Mouse (Mus musculus): Measurements from ENCODE around the gene Atxn7.

Atxn7 gene

DNA sequence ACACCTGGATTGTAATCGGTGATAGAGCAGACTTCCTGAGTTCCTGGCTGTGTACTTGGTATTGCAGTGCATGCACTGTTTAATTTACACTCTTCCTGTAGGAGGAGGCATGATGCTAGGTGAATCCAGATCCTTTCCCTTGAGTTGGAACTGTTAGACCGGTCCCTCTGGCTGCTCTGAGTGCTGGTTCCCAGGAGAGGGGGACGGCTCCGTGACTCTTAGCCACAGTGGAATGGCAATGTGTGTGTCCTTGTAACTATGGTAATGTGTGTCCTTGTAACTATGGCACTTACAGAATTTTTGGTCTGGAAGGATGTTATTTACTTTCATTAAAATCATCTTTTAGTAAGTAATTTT lies 103.9 kb downstream of the Atxn7 start:
- no peak for DNase-seq

DNA sequence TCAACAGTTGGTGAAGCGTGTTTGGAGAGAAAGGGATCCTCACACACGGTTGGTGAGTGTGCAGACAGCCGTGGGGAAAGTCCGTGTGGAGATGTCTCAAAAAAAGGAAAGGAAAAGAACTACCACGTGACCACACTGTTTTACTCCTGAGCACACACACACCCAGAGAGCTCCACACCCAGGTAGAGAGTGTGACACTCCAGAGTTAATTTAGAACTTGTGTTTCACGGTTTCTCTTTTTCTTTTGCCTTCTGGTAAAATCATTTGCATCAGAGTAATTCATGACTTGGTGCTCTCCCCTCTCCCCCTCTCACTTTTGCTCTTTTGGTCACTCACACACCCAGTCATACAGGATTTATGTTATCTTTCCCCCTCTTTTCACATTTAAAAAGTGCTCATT lies 105.0 kb downstream of the Atxn7 start:
- DNase-seq = no peak

DNA sequence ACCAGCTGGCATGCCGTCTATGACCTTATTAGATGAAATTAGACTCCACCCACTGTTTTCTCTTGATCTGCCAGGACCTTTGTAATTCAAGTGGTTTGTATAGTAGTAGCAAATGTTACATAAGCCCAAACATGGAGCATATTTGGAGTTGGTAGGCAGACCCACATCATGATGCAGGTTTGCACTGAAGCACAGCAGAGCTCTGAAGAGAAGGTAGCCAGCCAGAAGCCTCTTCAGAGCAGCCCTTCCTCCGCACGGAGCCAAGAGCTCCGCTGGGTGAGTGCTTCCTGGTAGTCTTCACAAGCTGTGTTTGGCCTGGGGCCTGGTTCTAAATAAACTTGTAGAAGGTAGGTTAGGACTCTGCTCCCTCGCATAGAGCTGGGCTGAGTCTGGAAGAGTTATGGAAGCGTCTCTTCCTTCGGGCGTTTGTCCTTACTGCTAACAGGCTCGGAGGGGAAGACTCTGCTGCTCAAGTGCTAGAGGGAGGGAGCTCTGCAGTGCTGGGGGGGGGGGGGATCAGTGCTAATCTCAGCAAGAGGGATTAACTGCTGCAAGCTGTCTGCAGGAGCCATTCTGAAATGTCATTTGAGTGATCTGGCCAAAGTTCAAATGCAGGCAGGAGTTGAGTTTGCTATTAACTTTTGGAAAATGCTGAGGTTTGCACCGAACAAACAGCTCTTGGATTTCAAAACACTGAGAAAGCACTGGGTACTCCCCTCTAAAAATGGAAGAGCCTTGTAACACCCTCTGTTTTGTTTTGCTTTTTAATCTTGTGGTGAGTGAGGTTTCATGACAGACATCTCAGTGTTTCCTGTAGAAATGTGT lies 106.6 kb downstream of the Atxn7 start:
- peak; percentile 66 to 68 for DNase-seq

DNA sequence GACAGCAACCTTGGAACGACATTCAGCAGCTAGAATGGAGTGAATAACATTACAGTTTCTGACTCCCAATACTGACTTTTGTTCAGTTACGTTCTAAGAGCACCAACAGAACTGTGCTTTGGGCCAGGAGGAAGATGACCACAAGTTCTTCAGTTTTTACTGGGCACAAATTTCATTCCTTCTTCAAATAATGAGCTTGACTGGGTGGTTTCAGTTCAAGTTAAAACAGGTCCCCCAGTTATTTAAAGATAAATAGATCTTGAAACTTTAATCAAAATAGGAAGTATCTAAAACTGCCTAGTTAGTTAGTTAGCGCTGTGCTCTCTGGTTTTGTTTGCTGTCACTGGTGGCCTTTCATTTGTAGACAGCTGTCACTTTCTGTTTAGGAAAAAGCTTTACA lies 107.3 kb downstream of the Atxn7 start:
- DNase-seq = no peak

DNA sequence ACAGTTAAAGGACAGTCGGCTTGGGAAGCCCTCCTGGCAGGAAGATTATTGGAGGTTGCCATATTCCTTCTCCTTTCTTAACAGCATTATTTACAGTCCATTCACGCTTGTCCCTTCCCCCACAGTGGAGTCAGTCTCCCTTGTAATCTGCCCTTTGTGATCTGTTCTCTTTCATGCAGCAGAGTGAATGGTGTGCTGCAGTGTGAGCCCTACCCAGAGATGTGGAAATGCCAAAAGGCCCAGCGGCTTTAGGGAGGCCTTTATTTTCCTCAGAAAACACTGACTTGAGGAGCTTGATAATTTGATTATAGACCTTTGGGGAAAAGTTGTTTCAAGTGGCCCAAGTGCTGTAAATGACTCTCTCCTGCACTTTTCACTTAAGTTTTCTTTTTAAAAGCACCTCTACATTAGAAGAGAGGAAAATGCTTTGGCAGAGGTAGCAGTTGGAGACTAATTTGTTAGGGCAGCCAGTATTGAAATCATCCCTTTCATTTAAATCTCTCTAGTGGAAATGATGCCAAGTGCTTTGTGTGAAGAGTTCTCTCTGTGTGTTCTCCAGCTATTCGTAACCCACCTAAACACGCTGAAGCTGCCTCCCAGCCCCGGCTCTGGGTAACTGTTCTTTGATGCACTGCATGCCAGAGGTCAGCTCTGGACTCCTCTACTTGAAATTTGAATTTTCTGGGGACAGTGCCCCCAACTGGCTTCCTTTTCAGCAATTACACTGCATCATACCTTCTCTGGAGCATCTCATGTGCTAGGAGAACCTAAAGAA lies 109.5 kb downstream of the Atxn7 start:
- DNase-seq = no peak

DNA sequence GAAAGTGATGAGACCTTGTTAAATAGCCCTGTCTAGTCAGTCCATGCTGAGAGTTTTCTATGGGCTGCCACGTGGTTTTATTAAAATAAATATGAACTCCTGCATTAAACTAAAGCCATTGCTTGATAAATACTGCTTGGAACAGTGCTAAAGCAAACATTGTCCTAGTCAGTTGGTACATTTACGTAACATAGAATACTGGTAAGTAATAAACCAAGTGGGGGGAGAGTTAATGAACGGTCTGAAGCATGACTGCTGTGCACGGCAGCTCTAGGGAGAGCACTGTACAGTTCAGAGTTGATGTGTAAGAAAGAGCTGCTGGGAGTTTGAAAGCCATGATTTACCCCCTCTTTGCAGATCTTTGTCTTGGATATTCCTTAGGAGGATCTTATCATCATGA lies 110.2 kb downstream of the Atxn7 start:
- no peak for DNase-seq

DNA sequence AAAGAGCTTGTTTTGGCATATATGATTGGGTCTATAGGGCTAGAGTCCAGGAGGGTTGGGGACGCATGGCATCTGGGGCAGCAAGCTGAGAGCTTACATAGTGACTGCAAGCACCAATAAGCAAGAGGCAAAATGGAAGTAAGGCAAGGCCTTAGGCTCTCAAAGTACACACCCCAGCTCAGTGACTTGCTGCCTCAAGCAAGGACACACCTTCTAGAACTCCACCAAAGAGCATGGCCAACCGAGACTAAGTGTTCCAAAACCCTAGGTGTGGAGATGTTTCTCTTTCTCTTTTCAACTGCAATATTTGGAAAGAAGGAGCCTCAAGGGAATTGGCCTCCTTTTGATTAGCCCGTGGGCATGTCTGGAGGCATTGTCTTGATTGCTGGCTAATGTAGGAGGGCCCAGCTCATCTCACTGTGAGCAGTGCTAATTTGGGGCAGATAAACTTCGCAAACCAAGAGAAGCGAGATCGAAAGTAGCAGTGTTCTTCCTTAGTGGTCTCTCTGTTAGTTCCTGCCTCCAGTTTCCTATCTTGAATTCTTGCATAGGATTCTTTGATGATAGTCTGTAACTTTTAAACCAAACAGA lies 119.5 kb downstream of the Atxn7 start:
- no peak for DNase-seq

DNA sequence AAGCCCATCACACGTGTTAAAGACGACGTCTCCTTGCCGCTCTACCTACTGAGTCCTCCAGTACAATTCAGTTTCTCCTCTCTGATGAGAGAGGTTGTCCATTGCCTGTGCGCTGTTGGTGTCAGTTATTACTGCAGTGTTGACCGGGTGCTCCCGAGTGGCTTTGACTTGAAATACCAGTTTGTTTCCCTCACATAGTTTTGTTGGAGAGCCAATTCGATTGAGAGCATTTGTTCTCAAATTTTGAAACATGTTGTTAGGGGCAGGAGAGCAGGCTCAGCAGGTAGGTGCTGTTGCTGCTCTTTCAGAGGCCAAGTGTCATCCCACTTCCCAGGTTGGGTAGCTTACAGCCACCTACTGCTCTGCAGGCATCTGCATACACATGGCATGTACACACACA lies 122.6 kb downstream of the Atxn7 start:
- no peak for DNase-seq

DNA sequence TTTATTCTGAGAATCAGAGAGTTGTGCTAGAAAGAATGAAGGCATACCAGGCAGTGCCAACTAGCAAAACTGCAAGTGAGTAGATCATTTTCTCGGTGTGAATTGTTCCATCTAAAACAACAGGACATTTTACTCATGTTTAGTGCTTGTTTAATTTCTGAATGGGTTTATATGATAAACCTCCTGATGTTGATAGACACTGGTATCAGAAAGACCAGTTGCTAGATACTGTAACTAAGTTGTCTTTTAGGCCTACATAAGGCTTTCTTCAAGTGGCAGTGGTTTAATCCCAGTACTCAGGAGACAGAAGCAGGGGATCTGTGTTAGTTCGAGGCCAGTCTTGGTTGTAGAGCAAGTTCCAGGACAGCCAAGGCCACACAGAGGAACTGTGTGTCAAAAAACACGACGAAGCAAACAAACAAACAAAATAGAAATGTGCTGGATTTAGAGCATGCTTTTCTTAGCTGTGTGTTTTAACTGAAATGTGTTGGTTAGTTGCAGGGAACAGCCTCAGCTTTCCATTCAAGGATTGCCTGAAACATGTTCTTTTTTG lies 125.5 kb downstream of the Atxn7 start:
- no peak for DNase-seq

DNA sequence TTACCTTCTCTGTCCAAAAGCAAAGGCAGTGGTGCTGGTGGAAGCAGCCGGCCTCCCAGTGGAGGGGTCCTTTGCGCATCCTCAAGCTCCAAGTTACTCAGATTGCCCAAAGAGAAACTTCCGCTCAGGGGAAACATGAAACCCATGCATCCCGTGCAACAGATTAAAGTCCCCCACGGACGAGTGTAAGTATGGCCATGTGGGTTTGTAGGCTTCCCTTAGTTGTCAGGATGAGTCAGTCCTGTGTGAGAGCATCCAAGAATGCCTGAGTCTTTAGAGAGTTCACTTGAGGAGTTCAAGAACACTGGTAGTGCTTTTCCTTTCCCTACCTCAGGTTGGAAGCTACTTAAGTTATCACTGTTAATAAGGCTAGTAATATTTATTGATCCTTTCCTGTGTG lies 126.1 kb downstream of the Atxn7 start:
- DNase-seq = no peak

DNA sequence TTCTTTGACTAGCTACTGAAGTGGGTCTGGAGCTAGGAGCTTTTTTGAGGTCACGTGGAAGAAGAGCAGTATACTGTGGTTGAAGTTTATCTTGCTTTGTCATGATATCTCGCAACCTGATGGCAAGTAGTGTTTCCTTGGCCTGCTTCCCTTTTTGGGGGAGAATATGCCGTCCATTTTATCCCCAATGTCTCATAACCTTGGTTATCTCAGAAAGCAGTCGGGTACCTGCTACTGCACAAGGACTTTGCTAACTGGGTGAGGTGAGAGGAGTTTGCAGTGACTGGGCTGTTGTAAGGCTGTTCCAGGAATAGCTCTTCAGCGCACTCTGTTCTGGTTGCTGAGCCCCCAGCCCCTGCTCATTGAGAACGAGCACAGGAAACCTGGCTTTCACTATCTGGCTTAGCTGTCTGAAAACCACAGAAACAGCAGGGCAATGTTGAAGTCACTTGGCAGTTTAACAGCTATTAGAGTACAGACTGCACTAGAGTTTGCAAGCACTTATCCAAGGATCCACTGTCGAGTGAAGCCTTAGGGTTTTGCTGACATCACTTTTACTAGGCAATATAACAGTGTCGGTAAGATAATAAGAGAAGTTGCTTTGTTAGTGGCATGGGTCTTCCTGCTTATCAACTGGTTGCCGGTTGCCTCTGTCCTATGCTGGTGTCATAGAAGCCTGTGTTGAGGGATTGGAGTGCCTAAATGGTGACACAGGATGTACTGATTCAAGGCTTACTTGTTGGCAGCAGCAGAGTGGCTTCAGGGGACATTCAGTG lies 127.0 kb downstream of the Atxn7 start:
- DNase-seq = no peak

DNA sequence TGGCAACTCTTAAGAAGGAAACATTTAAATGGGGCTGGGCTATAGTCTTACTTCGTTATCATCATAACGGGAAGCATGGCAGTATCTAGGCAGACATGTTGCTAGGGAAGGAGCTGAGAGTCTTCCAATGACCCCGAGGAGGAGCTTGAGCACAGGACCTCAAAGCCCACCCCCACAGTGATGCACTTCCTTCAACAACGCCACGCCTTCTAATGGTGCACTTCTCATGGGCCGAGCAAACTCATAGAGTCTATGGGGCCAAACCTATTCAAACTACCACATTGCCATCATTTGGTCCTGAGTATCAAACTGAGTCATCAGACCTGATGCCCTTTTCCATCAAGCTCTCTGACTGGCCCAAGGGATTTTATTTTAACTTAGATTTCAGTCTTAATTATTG lies 129.3 kb downstream of the Atxn7 start:
- DNase-seq = no peak

DNA sequence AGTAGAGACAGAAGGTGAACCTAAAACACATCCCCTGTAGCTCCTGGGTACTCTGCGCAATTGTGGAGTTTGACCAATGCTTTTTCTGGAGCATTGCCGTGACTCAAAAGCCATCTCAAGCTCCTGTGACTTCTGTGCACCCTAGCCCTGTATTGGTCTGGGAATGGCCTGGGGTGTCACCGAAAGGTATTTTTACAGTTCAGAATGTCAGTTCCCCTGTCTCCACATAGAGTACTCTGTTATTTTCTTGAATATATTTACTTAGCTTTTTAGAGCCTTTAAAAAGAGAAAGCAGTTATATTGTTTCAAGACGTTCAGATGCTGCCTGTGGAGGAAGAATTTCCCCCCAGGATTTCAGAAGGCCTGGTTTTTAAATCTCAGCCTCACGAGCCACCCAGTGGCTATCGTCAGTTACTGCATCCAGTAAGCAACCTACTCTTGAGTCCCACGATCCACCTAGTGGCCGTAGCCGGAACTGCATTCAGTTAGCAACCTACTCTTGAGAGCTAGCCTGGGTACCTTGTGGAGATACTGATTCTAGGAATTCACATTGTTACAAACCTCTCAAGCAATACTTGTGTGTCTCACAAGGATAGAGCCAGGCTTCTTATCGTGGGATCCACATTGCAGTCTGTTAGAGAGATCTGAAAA lies 137.2 kb downstream of the Atxn7 start:
- DNase-seq = peak; percentile 89 to 95

DNA sequence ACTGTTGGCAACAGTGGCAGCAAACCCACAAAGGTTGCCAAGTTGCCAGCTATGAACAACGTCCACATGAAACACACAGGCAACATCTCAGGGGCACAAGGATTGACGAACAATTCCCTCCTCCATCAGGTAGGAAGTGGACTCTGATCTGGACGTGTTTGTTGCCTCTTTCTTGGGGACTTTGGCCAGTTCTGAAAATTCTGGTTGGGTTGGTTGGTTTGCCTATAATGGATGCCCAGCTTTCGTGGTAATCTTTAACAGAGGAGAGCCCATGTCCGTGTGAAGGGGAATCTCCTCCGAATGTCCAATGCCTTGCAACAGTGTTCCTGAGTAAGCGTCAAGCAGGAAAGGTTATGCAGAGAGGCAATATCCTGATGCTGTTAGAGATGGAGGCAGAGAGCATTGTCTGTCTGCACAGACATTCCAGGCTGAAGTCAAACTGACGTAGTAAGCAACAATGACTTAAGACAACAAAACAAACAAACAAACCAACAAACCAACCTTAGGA lies 139.6 kb downstream of the Atxn7 start:
- no peak for DNase-seq

DNA sequence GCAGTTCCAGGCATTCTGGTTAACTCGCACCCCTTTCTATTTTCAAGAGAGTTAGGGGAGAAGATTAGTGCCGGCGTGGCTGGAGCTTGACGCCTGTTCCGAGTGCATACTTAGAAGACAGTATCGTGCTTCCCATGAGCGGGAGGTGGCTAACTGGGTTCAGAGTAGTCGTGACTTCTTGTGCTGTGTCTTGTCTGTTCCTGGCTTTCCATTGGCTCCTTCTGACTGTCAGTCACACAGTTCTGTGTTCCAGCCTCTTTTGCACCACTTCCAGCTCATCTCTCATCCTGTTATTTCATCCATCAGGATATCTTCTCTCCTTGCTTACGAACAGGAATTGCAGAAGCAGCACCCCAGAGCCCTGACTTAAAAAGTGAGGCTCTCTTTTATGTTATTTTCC lies 140.1 kb downstream of the Atxn7 start:
- DNase-seq = no peak

DNA sequence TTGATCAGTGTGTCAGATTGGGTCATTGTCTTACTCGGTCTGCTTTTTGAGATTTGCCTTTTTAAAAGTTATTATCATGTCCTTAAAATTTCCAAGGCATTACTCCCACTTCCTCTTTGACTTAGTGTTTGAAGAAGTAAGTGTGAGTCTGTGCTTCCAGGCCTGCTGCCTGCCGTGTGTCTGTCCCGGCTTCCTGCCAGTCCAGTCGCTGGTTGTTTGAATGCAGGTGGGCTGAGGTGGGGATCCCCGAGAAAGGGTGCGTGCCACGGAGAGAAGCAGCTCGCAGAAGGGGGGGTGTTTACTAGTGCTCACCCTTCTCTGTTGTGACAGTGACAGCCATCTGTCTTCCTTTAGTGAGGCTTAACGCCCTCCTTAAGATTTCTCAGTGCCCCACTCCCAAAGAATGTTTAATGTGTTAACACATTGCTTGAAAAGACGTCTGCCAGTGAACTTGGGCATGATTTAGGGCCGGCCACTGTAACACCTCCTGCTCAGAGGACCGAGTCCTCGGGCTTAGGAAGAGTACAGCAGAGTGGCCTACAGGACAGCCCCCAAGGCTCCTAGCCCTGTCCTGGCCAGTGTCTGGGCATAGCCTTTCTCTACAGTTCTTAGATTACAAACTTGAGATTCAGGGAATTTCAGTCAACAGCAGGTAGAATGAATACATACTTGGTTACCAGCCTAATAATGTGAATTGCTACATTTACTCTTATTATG lies 143.1 kb downstream of the Atxn7 start:
- DNase-seq = no peak

DNA sequence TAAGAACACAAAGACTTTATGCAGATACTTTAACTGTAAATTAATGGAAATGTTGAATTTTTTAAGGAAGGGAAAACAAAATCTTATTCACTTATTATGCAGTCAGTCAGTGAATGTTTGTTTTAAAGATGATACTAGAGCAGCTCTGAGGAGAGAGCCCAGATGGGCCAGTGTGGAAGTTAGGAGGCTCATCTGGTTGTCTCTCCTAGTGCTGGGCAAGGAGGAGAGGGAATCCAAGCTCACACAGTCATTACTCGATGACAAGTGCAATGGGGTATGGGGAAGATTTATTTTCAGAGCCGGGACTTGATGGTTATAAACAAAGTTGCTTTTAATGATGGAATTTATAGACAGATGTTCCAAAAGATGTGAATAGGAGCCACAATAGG lies 143.7 kb downstream of the Atxn7 start:
- DNase-seq = no peak

DNA sequence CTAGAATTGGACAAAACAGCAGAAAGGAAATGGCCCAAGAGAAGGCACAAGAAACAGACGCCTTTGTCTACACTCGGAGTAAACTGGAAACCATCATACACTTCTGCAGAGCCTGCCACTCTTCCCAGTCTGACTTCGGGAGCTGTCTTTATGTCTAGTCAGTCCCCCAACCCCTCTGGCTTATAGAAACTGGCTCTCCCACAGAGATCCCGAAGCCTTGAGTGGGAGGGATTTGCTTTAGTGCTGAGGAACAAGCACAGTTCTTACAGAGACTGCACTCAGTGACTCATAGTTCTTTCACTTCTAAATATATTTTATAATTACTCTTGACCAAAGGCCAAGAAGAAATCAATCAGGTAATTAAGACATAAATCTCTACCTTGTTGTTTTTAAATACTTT lies 149.5 kb downstream of the Atxn7 start:
- DNase-seq = no peak

DNA sequence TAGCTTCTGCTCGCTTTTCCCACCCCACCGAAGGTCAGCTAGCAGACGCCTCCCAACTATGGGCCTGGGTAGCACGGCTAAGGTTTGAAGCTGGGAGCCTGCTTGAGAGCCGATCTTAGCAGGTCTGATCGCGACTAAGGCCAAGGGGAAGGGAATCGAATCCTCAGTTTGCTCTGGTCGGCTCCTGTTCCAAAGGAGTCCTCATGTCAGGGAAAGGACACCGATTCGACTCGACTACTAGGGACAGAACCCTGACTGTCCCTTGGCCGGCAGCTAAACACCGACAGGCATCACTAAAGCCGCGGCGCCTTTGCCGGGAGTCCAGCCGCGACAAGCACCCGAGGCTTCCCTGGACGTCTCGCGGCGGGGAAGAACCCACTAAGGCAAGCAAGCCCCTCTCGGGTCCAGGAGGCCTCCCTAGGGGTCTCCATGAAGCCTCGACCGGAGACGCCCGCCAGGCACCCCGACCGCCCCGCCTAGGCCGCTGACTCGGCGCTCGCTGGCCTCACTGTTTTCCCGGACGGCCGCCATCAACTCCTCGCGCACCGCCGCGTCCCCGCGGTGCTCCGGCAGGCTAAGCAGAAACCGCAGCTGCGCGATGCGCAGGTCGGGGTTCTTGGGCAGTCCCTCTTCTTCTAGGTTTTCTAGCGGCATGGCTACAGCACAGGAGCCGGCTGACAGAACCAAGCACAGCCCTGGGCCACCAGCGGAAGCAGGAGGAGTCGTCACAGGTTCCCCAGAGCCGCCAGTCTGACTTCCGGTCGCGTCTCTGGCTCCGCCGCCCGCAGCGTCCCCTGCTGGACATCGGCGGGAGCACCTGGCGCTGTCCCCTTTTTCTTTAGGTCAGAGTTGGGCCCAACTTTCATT lies 159.2 kb downstream of the Atxn7 start, which contains the start of gene Psmd6:
Gene Psmd6 (minus strand): TSS at position 755 of the 867 bp plus-strand sequence.
- DNase-seq = peak; percentile 91 to 94
